Mouse (Mus musculus) bone marrow macrophage, adult 2 months (primary cell): ENCODE data around the gene Trim34a. TPM values are rescaled to one million over a fixed set of nuclear protein-coding genes. Genes with fewer than 3 reads are reported as not detected.
"Not testable (repeated sequence)": the region's sequence is repeated elsewhere in the genome, so short reads cannot be mapped to it uniquely, and the experiment has no call there.

Experiments
- H3K27ac ChIP-seq: 2 replicates; pipeline ENCODE4 v1.5.1; 2012; ENCODE audit warnings: low read depth, low read length; ENCODE audit not compliant: insufficient read depth
- H3K4me1 ChIP-seq: 2 replicates; pipeline ENCODE4 v1.6.1; 2012; ENCODE audit warnings: low read length; ENCODE audit not compliant: control insufficient read depth, insufficient read depth
- H3K4me3 ChIP-seq: 2 replicates; pipeline ENCODE4 v1.5.1; 2012; ENCODE audit warnings: mild to moderate bottlenecking, low read length, moderate library complexity; ENCODE audit not compliant: insufficient read depth
- CTCF ChIP-seq: IDR thresholded peaks from 2 replicates; pipeline ENCODE4 v1.5.1; 2012; ENCODE audit warnings: low read depth, mild to moderate bottlenecking, low read length, moderate library complexity
- POLR2A ChIP-seq: IDR thresholded peaks from 2 replicates; pipeline ENCODE4 v1.6.1; 2012; ENCODE audit warnings: mild to moderate bottlenecking, low read depth, low read length, borderline replicate concordance
- polyA plus RNA-seq: library from polyadenylated mRNA; stranded (reverse); fragments of >200 nt; gene quantifications from 2 replicates; pipeline ENCODE4 v1.2.4, GENCODE M21; 2012; ENCODE audit not compliant: missing spikeins, insufficient read depth, insufficient read length

Trim34a gene
- polyA plus RNA-seq, 1 experiment, result 50.1 TPM

DNA sequence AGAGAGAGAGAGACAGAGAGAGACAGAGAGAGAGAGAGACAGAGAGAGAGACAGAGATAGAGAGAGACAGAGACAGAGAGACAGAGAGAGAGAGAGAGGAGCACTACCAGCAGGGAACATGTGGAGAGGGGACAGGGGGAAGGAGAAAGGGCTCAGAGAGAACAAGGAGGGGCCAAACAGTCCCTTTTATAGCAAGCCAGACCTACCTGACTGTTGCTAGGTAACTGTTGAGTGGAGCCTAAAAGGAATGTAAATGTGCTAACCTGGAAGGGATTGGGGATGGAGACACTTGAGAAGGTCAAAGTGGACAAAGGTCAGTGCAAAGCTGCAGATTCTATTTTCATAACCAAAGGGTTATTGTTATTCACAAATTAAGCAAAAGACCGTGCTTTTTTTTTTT, 641 bp upstream of the Trim34a start:
- no peak overlapping the region for H3K4me3 ChIP-seq
- TF ChIP-seq CTCF (no peak), POLR2A (no peak)

DNA sequence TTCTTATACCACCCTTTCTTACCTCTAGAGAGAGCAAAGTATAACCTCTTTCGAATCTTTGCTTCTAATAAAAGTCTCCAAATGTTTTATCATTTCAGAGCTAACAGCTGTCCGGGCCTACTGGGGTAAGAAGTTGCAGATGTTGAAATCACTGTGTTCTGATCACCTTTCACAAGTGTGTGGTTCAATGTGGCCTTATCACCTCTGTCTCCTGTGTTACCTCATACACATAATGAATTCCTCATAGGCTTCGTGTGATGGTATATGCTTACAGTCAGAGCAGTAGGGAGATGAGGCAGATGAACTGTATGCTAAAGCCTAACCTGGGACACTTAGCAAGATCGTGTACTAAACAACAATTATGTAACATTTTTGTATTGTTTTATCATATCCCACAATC, 16.1 kb downstream of the Trim34a start:
- H3K27ac ChIP-seq, H3K4me3 ChIP-seq, H3K4me1 ChIP-seq: not testable (repeated sequence)

More for the DNA sequence above, 641 bp upstream of the Trim34a start:
- 0 out of 2 replicates have a peak, but pooled peaks cover 2% of the 10 kb centered on the region for H3K4me1 ChIP-seq
- no peak overlapping the region for H3K27ac ChIP-seq

DNA sequence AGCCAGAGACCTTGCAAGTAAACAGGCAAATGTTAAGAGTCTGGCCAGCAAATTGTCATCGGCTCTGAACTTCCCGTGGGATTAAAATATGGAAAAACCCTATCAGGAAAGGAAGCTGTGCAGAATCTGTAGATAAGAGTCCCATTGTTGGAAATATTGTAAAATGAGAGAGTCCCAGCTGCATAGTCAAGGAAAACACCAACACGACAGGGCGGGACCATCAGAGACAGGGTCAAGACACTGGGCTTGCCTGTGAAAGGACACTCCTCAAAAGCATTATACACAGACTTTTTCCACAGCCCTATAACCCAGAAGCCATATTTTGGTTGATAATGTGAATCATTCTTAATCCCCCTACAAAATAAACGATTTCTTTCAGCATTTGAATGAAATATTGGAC, 21.1 kb downstream of the Trim34a start:
- not testable (repeated sequence) for H3K27ac ChIP-seq, H3K4me3 ChIP-seq, H3K4me1 ChIP-seq

DNA sequence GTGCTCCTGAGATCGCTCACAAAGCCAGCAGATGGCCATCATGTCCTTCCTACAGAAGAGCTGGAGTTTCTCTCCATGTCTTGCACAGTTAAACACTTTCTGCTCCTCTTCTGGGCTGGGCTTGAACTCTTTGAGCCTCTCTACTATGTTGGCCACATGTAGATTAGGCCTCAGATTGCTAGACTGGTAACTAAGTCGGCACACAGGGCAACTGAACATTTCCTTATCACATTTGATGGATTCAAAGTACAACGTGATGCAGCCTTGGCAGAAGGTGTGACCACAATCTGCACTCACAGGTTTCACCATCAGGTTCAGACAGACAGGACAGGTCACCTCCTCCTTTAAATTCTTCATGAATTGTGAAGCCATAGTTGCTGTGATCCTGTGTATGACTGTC, 35.1 kb downstream of the Trim34a start:
- H3K27ac ChIP-seq, H3K4me1 ChIP-seq: not testable (repeated sequence)

DNA sequence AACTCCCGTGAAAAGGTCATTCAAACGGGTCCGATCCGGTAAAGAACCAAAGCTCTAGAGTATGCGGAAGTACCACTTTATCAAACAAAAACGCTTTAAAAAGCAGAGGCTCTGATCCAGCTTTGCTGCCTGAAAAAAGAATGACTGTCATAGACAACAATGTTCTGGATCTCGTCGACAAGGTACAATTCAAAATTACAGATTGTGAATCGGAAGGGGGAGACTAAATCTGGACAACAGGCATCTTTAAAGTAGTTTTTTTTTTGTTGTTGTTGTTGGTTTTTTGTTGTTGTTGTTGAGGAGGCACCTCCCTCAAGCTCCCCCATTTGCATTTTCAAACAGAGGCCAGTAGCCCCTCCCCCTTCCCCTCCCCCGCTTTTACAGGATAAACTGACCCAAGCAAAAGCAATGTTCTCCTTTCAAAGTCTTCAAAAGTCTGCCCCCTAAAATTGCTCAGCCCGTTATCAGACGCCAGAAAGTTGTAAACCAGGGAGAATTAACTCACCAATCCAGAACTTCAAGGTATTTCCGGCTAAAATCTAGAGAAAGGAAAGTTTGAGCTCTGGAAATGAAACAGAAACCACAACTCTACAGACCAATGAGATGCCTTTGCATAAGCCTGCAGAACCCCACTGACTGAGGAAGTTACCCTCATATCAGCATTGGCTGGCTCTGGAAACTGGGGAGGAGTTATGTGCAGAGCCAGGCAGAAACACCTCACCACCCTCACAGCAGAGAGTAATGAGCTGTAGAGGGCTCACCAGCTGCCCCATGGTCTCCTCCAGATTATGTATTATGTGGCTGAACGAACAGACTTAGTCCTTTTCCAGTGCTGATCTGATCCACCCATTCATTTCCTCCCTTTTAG, 43.6 kb downstream of the Trim34a start, which contains the start of gene Trim5:
Gene Trim5, minus strand, starts transcription at position 519 of the 868 bp plus-strand sequence.
- H3K27ac ChIP-seq, H3K4me3 ChIP-seq, H3K4me1 ChIP-seq: not testable (repeated sequence)

More for the DNA sequence above, 35.1 kb downstream of the Trim34a start:
- not testable (repeated sequence) for H3K4me3 ChIP-seq

DNA sequence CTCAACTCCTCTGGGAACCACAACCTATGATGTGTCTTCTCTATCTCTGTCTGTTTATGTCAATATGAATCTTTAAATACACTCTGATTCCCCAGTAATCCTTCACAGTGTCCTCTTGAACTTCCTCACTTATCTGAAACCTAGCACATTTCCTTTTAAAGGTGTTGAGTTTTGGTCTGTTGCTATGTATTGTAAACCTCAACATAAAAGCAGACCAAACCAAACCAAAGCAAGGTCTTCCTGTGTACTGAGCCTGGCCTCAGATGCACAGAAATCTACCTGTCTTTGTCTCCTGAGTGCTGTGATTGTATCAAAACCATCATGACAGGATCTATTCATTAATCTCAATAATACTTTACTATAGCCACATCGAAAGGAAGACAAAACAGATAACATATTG, 46.4 kb downstream of the Trim34a start:
- no peaks in the 10 kb centered on the region for H3K4me1 ChIP-seq
- H3K27ac ChIP-seq, result no peak overlapping the region
- no peak overlapping the region for H3K4me3 ChIP-seq
- no peak for TF ChIP-seq CTCF
- no peak for TF ChIP-seq POLR2A

DNA sequence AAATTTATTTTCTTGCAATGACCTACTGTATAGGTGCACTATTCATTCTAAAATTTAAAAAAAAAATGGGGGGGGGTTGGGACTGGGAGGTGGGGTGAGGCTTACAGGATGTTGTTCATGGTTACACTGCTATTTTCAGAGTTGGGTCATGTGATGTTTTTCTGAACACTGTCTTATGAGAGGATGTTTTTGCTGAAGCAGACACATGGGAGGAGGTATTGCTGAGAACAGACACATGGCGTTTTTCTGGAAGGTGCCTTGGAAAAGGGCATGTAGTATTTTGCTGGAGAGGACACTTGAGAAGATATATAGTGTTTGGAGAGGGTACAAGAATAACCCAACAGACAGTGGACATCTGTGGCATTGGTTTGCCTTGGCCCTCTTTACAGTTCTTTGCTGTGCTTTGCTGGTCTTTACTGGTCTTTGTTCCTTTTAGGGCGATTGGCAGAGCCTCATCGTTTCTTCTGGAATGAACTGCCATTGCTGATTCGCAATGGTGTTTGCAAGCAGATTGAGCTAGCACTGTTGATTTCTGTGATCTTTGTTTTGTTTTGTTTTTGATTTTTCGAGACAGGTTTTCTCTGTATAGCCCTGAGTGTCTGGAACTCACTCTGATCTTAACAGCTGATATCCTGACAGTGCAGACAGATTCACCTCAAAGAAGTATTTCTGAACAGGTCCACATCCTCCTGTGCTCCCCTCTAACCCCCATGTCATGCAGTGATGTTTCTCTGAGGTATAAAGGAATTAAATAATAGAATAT, 47.6 kb downstream of the Trim34a start:
- TF ChIP-seq CTCF (no peak), POLR2A (no peak)
- no peak overlapping the region for H3K27ac ChIP-seq
- no peaks in the 10 kb centered on the region for H3K4me1 ChIP-seq
- H3K4me3 ChIP-seq, result no peak overlapping the region

Other genes with a start within 250 kb of the Trim34a start
- not detected in 2 replicates for gene Olfr638, start 245.7 kb upstream of the Trim34a start, polyA plus RNA-seq
- 0.12 TPM in 1 of 2 replicates, not detected in the other for gene Olfr639, start 227.2 kb upstream of the Trim34a start, polyA plus RNA-seq
- gene Olfr640, start 218.9 kb upstream of the Trim34a start, polyA plus RNA-seq, result not detected in 2 replicates
- gene Olfr641, start 209.0 kb upstream of the Trim34a start, polyA plus RNA-seq, result not detected in 2 replicates
- gene Olfr642, start 191.8 kb upstream of the Trim34a start, polyA plus RNA-seq, result 0.17 TPM in 1 of 2 replicates, not detected in the other
- not detected in 2 replicates for gene 4930516K23Rik, start 183.0 kb upstream of the Trim34a start, polyA plus RNA-seq
- gene Olfr644, start 172.6 kb upstream of the Trim34a start, polyA plus RNA-seq, result not detected in 2 replicates
- gene Olfr645, start 159.0 kb upstream of the Trim34a start, polyA plus RNA-seq, result not detected in 2 replicates
- gene Olfr646, start 139.6 kb upstream of the Trim34a start, polyA plus RNA-seq, result not detected in 2 replicates
- gene Ubqln5, start 114.6 kb upstream of the Trim34a start, polyA plus RNA-seq, result not detected in 2 replicates
- gene Olfr643, start 107.1 kb upstream of the Trim34a start, polyA plus RNA-seq, result not detected in 2 replicates
- gene Ubqln3, start 101.2 kb upstream of the Trim34a start, polyA plus RNA-seq, result not detected in 2 replicates
- not detected in 2 replicates for gene Ubqlnl, start 93.9 kb upstream of the Trim34a start, polyA plus RNA-seq
- gene Olfm5, start 79.6 kb upstream of the Trim34a start, polyA plus RNA-seq, result not detected in 2 replicates
- gene Olfr648, start 61.1 kb upstream of the Trim34a start, polyA plus RNA-seq, result not detected in 2 replicates
- not detected in 2 replicates for gene Olfr649, start 48.5 kb upstream of the Trim34a start, polyA plus RNA-seq
- gene Trim6, start 25.7 kb upstream of the Trim34a start, polyA plus RNA-seq, result 1.7 and 3.0 TPM in 2 replicates
- gene Trim5, start 43.6 kb downstream of the Trim34a start, polyA plus RNA-seq, result 14.9 and 15.9 TPM in 2 replicates
- gene Trim12a, start 71.0 kb downstream of the Trim34a start, polyA plus RNA-seq, result 70.6 and 78.1 TPM in 2 replicates
- gene Trim34b, start 85.0 kb downstream of the Trim34a start, polyA plus RNA-seq, result 2.5 TPM in 1 of 2 replicates, not detected in the other
- gene Trim12c, start 108.9 kb downstream of the Trim34a start, polyA plus RNA-seq, result 29.4 and 30.3 TPM in 2 replicates
- gene Trim30b, start 125.4 kb downstream of the Trim34a start, polyA plus RNA-seq, result 3.0 and 3.3 TPM in 2 replicates
- 7.6 and 9.4 TPM in 2 replicates for gene Trim30c, start 156.4 kb downstream of the Trim34a start, polyA plus RNA-seq
- gene Trim30a, start 220.7 kb downstream of the Trim34a start, polyA plus RNA-seq, result 145 and 153 TPM in 2 replicates